Comparison of ENCODE assay signal across 28 mouse cellular contexts in the genomic region with DNA sequence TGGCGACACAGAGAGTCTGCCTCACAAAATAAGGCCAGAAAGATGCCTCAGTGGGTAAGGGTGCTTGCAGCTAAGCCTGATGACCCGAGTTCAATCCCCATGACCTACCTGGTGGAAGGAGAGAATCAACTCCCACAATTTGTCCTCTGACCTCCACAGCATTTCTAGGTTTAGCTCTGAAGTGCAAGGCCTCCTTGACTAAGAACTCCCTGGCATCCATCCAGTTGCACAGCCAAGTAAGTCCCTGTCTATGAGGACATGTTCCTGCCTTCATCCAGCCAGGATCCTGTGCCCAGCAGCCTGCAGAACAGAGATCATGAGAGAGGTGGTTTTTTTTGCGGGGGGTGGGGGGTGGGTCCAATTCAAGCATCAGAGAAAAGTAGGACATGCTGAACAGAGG. TPM values are rescaled to one million over a fixed set of nuclear protein-coding genes. Genes with fewer than 3 reads are reported as not detected.
"Had no signal": no experiment of that assay in that cellular context is flagged by ENCODE, and none has a peak within 500 bp of the region (broad histone marks: within the 10 kb centered on the region; RNA-seq: fewer than 3 reads in every experiment).

No protein-coding gene starts in this region.

- H3K4me3 ChIP-seq: kidney, embryonic 15.5 days; left cerebral cortex, adult 2 months; liver, embryonic 13.5 days; midbrain, embryonic 12.5 days; midbrain, embryonic 15.5 days; neural tube, embryonic 12.5 days; neural tube, embryonic 15.5 days had no signal

- H3K27ac ChIP-seq: left cerebral cortex, adult 2 months; liver, embryonic 13.5 days; midbrain, embryonic 12.5 days; midbrain, embryonic 15.5 days; neural tube, embryonic 12.5 days; neural tube, embryonic 15.5 days had no signal

- H3K36me3 ChIP-seq: kidney, embryonic 15.5 days; liver, embryonic 13.5 days; midbrain, embryonic 12.5 days; midbrain, embryonic 15.5 days; neural tube, embryonic 12.5 days; neural tube, embryonic 15.5 days had no signal

- DNase-seq: kidney, postnatal 10 days; layer of hippocampus, postnatal 36 days; liver, embryonic 13.5 days; lung, adult 2 months; lung, postnatal 14 days; lung, postnatal 4 days; retina, postnatal 1 day; thymus, adult 2 months; thymus, postnatal 14 days had no signal

RNA-seq across cellular contexts. Expression of a gene that starts 45.2 kb away (rescaled TPM):
- total RNA-seq: layer of hippocampus, adult 8-10 months; layer of hippocampus, postnatal 10 days; layer of hippocampus, postnatal 36 days; left cerebral cortex, adult 2 months; left cerebral cortex, postnatal 10 days; left cerebral cortex, postnatal 36 days; liver, adult 2 months; megakaryocyte, adult 5-6 weeks had no signal
- polyA plus RNA-seq: kidney, embryonic 15.5 days; limb, embryonic 11.5 days; limb, embryonic 14.5 days; liver, adult 2 months; liver, embryonic 13.5 days; liver, embryonic 16.5 days; lung, adult 2 months; lung, embryonic 16.5 days; midbrain, embryonic 12.5 days; midbrain, embryonic 15.5 days; neural tube, embryonic 12.5 days; neural tube, embryonic 15.5 days; small intestine, adult 2 months; spleen, adult 2 months; stomach, embryonic 16.5 days had no signal
